Comparison of ENCODE assay signal across 7 mouse cellular contexts in genomic region chr16:96819649-96820048, GRCm38 (mm10).
DNase-seq lines count a peak whose midpoint lies in the region; ATAC-seq and TF ChIP-seq lines count a peak whose summit lies in the region.

No protein-coding gene starts in this region.

- TF ChIP-seq CTCF in midbrain, postnatal 0 days (IDR thresholded peaks at IDR 0.05): peak; percentile 85

- no peaks in the 10 kb centered on the region for H3K36me3 ChIP-seq in limb, embryonic 11.5 days (ENCODE audit: control insufficient read depth, insufficient read depth, low read length)
- H3K36me3 ChIP-seq in midbrain, postnatal 0 days (ENCODE audit: insufficient read depth, low read length): no peaks in the 10 kb centered on the region; the same call in 1 of the 2 replicates

- 26% methylated on average over 16 of the region's 16 CpGs for WGBS in limb, embryonic 11.5 days
- WGBS in midbrain, postnatal 0 days: 29% methylated on average over 16 of the region's 16 CpGs

- ATAC-seq in activated CD4-positive, CD25-positive, alpha-beta regulatory T cell, adult 4 months: peak; percentile 69
- ATAC-seq in limb, embryonic 11.5 days (ENCODE audit: insufficient number of reproducible peaks, low FRiP score, low TSS enrichment, low read depth): peak; percentile 65; the same call in 1 of the 2 replicates
- ATAC-seq in midbrain, postnatal 0 days (ENCODE audit: low FRiP score): peak; percentile 77; the same call in 1 of the 2 replicates

- H3K27ac ChIP-seq in limb, embryonic 11.5 days (replicated peaks; ENCODE audit: low read depth, low read length): no peak overlapping the region
- H3K27ac ChIP-seq in midbrain, postnatal 0 days (ENCODE audit: low read depth, low read length): no peak overlapping the region

- H3K4me3 ChIP-seq in limb, embryonic 11.5 days (ENCODE audit: low read depth, low read length): no peak overlapping the region
- H3K4me3 ChIP-seq in midbrain, postnatal 0 days (ENCODE audit: low read depth, low read length): no peak overlapping the region

- no peak overlapping the region for H3K4me2 ChIP-seq in limb, embryonic 11.5 days (ENCODE audit: low read depth, severe bottlenecking)
- H3K4me2 ChIP-seq in midbrain, postnatal 0 days (ENCODE audit: low read depth, low read length, poor library complexity, severe bottlenecking): no peak overlapping the region

- H3K9ac ChIP-seq in limb, embryonic 11.5 days (ENCODE audit: low read length): no peak overlapping the region
- no peak overlapping the region for H3K9ac ChIP-seq in midbrain, postnatal 0 days (replicated peaks; ENCODE audit: low read length, poor library complexity, severe bottlenecking)

- H3K9me3 ChIP-seq in limb, embryonic 11.5 days (ENCODE audit: control insufficient read depth, low read length): no peaks in the 10 kb centered on the region
- no peaks in the 10 kb centered on the region for H3K9me3 ChIP-seq in midbrain, postnatal 0 days (ENCODE audit: low read length)

- H3K4me1 ChIP-seq in limb, embryonic 11.5 days (ENCODE audit: control insufficient read depth, insufficient read depth, low read length): no peaks in the 10 kb centered on the region
- H3K4me1 ChIP-seq in midbrain, postnatal 0 days (ENCODE audit: insufficient read depth, low read length): no peaks in the 10 kb centered on the region

- H3K27me3 ChIP-seq in limb, embryonic 11.5 days (ENCODE audit: control insufficient read depth, insufficient read depth, low read length): no peaks in the 10 kb centered on the region
- no peaks in the 10 kb centered on the region for H3K27me3 ChIP-seq in midbrain, postnatal 0 days (ENCODE audit: insufficient read depth, low read length)

- DNase-seq in cerebellum, adult 9-11 months: peak; percentile 61
- peak; percentile 46 to 78 for DNase-seq in frontal cortex, adult 2 months (ENCODE audit: extremely low spot score in 1 of 2, low spot score in 1 of 2)
- DNase-seq in kidney, adult 9 months: peak; percentile 69
- peak; percentile 81 for DNase-seq in limb, embryonic 11.5 days (ENCODE audit: low spot score)
- DNase-seq in midbrain, postnatal 0 days (ENCODE audit: low spot score): peak; percentile 84
- peak; percentile 14 to 64 for DNase-seq in spleen, postnatal 10 days (ENCODE audit: low spot score in 2 of 2)
